Mouse (Mus musculus): Measurements from ENCODE around the gene Kpnb1.
"Not testable (repeated sequence)": the region's sequence is repeated elsewhere in the genome, so short reads cannot be mapped to it uniquely, and the experiment has no call there.

The Kpnb1 gene

DNA sequence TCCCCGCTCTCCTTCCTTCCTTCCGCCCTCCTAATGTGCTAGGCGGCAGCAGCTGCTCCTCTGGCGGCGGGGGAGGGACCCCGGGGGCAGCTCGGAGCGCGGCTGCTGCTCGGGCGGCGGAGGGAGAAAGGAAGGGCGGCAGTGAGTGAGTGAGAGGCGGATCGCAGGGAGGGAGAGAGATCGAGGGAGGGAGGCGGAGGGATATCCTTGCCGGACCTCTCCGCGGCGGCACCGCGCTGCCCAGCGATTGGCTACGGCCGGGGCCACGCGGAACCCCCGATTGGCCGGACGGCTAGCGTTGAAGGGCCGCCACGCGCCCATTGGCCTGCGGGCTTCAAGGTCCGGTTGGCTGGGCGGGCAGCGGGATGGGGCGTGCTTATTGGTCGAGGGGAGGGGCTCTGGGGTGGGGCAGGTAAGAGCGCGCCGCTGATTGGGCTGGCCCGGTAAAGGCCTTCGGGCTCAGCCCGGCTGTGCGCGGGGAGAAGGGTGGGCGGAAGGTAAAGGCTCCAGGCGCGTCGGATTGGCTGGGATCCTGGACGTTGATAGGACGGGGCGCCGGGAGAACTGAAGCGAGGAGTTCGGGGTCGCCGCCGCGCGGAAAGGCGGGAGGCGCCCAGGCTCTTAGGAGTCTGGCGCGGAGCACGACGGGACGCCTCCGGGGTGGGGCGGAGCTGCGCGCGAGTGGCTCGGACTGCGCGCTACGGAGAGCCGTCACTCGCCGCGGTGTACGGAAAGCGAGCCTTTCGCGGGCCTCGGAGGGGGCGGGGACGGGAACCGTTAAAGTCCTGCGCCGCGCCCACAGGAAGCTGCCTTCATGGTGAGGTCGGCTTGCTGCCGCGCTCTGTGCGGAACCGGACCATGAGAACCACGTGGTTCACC is at the start of gene Kpnb1:
Gene Kpnb1 (minus strand): TSS at position 118 of the 879 bp plus-strand sequence.
- DNase-seq (ENCODE audit: low read depth in 1 of 2, low spot score in 2 of 2) = peak; percentile 97

- no peak for DNase-seq (ENCODE audit: low read depth in 1 of 2, low spot score in 2 of 2)
Observed at GRCm38 (mm10) chr11:97232436-97232835, 44.8 kb upstream of the Kpnb1 start.

DNA sequence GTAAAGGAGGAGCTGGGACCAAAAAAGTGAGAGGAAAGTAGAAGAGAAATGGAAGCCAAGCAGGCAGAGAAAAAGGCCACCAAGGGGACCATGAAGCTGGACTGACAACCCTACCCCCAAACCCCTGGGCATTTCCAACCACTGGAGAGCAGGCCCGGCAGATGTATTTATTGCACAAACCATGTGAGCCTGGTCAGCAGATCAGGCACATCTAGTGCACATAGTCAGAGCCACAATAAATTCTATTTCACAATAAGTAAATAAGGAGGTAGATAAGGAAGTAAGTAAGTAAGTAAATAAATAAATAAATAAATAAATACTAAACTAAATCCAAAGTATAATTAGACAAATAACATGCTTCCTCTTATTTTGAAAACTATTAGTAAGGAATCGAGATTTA is 41.7 kb upstream of the Kpnb1 start:
- no peak for DNase-seq (ENCODE audit: low read depth in 1 of 2, low spot score in 2 of 2)

DNA sequence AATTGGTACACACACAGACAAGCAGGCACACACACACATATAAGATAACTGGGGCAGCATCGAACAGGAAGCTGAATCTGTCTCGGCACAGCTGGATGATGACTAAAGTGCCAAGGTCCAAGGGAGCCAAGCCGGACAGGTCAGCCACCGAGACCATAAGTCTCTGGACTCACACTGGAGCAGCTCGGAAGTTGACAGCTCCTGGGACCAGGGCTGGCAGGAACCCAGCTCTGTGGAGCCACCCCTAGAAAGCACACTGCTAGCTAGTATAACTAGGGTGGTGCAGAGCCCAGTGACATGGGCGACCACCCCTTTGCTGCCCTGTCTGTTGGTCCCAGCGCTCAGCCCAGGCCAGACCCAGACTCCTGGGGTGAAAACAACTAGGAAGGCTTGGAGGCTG is 41.3 kb upstream of the Kpnb1 start:
- DNase-seq (ENCODE audit: low read depth in 1 of 2, low spot score in 2 of 2) = no peak

- no peak for DNase-seq (ENCODE audit: low read depth in 1 of 2, low spot score in 2 of 2)
Observed at GRCm38 (mm10) chr11:97226131-97226530, 38.5 kb upstream of the Kpnb1 start.

DNA sequence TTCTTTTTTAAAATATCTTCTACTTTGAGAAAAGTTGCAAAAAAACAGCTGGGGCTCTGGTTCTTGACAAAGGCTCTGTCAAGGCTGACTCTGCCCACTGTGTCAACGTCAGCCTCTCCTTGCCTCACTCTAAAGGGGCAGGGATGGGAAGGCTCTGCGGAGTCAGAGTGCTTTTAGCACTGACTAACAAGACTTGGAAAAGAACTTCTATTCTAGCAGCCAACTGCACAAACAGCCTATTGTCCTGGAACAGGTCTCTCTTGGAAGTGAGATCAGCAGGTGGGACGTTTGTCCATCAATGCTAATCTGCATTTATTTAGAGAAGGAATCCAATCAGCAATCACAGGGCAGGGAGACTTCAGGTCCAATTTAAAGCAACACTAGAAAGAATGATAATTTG is 35.8 kb upstream of the Kpnb1 start:
- DNase-seq (ENCODE audit: low read depth in 1 of 2, low spot score in 2 of 2) = no peak

- no peak for DNase-seq (ENCODE audit: low read depth in 1 of 2, low spot score in 2 of 2)
Observed at GRCm38 (mm10) chr11:97221611-97222010, 33.9 kb upstream of the Kpnb1 start.

DNA sequence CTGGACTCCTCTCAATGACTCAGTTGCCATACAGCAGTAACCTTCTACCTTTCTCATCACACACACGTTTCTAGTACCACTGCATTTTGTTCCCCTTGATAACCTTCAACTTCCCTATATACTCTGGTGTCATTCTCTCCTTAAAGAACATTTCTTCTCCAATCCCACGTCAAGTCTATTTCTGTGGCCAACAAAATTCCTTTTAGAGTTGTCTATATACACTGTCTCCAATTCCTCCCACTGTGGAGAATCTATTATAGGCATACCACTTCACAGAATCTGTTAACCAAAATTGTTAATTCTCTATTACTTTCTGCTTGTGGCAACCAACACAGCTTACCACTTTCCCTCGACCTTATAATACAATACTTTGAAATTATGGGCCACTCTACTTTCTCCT is 32.5 kb upstream of the Kpnb1 start:
- no peak for DNase-seq (ENCODE audit: low read depth in 1 of 2, low spot score in 2 of 2)

DNA sequence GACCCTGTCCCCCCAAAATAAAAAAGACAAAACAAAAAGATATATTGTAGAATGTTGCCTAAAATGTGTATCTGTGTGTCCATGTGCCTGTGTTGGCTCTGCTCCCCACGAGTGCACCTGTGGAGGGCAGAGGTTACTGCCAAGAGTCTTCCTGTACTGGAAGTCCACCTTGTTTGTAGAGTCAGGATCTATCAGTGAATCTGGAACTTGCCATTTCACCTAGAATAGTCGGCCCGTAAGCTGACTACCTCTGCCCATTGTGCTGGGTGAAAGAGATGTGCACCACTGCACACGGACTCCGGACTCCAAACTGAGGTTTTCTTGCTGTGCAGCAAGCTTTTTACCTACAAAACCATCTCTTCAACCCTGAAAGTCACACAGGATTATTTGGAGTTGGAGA is 26.7 kb upstream of the Kpnb1 start:
- DNase-seq (ENCODE audit: low read depth in 1 of 2, low spot score in 2 of 2) = no peak

GRCm38 (mm10) chr11:97210728-97211400 is 23.2 kb upstream of the Kpnb1 start:
- no peak for DNase-seq (ENCODE audit: low read depth in 1 of 2, low spot score in 2 of 2)

GRCm38 (mm10) chr11:97207011-97207422 is 19.3 kb upstream of the Kpnb1 start:
- no peak for DNase-seq (ENCODE audit: low read depth in 1 of 2, low spot score in 2 of 2)

DNA sequence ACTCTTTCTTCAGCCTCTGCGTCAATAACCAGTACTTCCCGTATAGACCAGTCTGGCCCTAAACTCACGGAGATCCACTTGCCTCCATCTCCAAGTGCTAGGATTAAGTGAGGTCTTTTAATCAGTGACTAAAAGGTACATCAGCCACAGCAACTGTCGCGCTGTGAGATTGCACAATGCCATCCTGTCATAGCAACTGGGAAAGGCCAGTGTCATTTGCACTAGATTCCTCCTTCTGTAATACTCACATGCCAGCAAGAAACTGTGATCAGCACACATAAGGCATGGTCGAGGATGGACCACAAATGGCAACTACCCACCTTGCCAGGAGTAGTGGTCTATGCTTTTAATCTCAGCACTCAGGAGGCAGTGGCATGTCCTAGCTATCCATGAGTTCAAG is 11.8 kb upstream of the Kpnb1 start:
- DNase-seq (ENCODE audit: low read depth in 1 of 2, low spot score in 2 of 2) = no peak

DNA sequence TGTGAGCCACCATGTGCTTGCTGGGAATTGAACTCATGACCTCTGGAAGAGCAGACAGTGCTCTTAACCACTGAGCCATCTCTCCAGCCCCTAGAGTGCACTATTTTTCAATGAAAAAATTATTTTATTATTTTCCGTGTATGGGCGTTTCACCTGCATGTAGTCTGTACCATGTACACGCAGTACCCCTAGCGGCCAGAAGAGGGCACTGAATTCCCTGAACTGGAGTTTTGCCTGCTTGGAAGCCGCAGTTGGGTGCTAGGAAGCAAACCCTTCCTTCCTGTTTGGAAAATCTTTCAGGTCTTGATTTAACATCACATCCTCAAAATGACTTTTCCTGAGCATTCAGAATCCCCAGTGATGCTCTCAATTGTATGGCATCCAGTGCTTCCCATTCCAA is 10.9 kb upstream of the Kpnb1 start:
- peak; percentile 14 to 37 for DNase-seq (ENCODE audit: low read depth in 1 of 2, low spot score in 2 of 2)

DNA sequence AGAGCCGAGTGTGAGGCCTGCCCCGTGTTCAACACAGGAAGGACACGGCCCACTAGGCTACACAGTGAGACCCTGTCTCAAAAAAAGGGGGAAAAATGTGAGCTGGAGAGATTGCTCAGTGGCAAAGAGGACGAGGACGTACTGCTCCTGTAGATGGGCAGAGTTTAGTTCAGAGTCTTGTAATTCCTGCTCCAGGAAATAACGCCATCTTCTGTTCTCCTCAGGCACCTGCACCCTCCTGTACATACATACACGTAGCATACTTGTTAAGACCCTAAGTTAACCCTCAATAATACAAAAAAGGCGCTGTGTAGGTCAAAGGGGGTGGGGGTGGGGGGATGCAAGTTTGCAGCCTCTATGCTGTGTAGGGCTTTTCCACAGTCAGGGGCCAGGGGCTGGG is 9.3 kb upstream of the Kpnb1 start:
- no peak for DNase-seq (ENCODE audit: low read depth in 1 of 2, low spot score in 2 of 2)

DNA sequence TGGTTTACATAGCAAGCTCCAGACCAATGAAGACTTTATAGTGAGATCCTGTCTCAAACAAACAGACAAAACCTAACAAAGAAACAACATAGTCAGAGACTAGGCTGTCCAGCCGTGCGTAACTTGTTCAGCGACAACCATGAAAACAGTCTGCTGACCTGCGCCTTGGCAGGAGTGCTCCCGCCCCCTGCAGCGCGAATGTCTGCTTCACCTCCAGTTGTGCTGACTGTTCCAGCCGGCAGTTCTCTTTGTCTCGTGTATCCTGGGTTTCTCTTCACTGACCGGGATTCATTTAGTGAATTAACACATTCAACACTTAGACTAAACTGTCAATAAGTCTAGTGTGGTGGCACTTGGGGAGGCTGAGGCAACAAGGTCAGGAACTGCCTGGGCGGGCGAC is 8.9 kb upstream of the Kpnb1 start:
- no peak for DNase-seq (ENCODE audit: low read depth in 1 of 2, low spot score in 2 of 2)

DNA sequence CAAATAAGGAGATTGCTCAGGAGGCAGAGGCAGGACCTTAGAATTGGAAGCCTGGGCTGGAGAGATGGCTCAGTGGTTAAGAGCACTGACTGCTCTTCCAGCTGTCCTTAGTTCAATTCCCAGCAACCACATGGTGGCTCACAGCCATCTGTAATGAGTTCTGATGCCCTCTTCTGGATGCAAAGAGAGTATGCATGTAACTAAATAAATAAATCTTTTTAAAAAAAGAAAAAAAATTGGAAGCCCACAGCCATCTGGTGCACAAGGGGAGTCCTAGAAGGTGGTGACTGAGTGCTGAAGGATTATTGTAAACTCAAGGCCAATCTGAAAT is 4.9 kb upstream of the Kpnb1 start:
- DNase-seq (ENCODE audit: low read depth in 1 of 2, low spot score in 2 of 2) = no peak

- DNase-seq (ENCODE audit: low read depth in 1 of 2, low spot score in 2 of 2) = no peak
Observed at GRCm38 (mm10) chr11:97191915-97192620, 4.4 kb upstream of the Kpnb1 start.

- no peak for DNase-seq (ENCODE audit: low read depth in 1 of 2, low spot score in 2 of 2)
Observed at GRCm38 (mm10) chr11:97190992-97191391, 3.3 kb upstream of the Kpnb1 start.

DNA sequence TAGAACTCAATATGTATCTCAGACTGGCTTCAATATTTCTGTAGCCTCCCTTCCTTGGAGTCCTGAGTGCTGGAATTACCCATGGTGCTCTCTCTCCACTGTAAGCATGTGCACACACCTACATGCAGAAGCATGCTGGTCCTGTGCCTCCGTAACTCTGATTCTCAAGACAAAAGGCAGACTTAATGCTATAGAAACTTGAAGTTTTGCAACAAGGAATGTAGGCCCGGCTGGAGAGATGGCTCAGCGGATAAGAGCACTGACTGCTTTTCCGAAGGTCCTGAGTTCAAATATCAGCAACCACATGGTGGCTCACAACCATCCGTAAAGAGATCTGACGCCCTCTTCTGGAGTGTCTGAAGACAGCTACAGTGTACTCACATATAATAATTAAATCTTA is 2.0 kb upstream of the Kpnb1 start:
- not testable (repeated sequence) for DNase-seq (ENCODE audit: low read depth in 1 of 2, low spot score in 2 of 2)

- DNase-seq (ENCODE audit: low read depth in 1 of 2, low spot score in 2 of 2) = no peak
Observed at GRCm38 (mm10) chr11:97189231-97189630, 1.6 kb upstream of the Kpnb1 start.

GRCm38 (mm10) chr11:97188643-97188955 is 918 bp upstream of the Kpnb1 start:
- no peak for DNase-seq (ENCODE audit: low read depth in 1 of 2, low spot score in 2 of 2)
